Mouse (Mus musculus): ENCODE results near the gene Igfbp1. TPM values are rescaled to one million over a fixed set of nuclear protein-coding genes. Genes with fewer than 3 reads are reported as not detected.

The Igfbp1 gene
- polyA plus RNA-seq, 1 experiment from 2014 or later: 1.5 TPM

- H3K4me1 ChIP-seq (replicated peaks): peaks cover 8% of the 10 kb centered on the region; the same call in 1 of the 2 replicates
- H3K27ac ChIP-seq: no peak overlapping the region
- 79% methylated on average over 4 of the region's 4 CpGs for WGBS
- no peaks in the 10 kb centered on the region for H3K9me3 ChIP-seq
- no peak overlapping the region for H3K9ac ChIP-seq (replicated peaks)
- H3K36me3 ChIP-seq: no peaks in the 10 kb centered on the region
- no peaks in the 10 kb centered on the region for H3K27me3 ChIP-seq
- H3K4me3 ChIP-seq (replicated peaks): no peak overlapping the region
- no peak for ATAC-seq (ENCODE audit: insufficient number of reproducible peaks, insufficient read depth, low FRiP score, low TSS enrichment, low read depth)
- H3K4me2 ChIP-seq: no peak overlapping the region
These were observed 33.2 kb upstream of the Igfbp1 start for GRCm38 (mm10) chr11:7164416-7164815.

- Histone ChIP-seq H3K27me3 (no peaks in the 10 kb centered on the region), H3K36me3 (no peaks in the 10 kb centered on the region), H3K9me3 (no peaks in the 10 kb centered on the region), H3K4me2 (no peak overlapping the region), H3K4me3 (replicated peaks) (no peak overlapping the region), H3K4me1 (replicated peaks) (no peaks in the 10 kb centered on the region), H3K27ac (no peak overlapping the region), H3K9ac (replicated peaks) (no peak overlapping the region)
- 94% methylated on average over 1 of the region's 1 CpGs for WGBS
- ATAC-seq (ENCODE audit: insufficient number of reproducible peaks, insufficient read depth, low FRiP score, low TSS enrichment, low read depth): no peak
These were observed 27.9 kb upstream of the Igfbp1 start for GRCm38 (mm10) chr11:7169645-7170044.

- no peak overlapping the region for H3K4me2 ChIP-seq
- no peak for ATAC-seq (ENCODE audit: insufficient number of reproducible peaks, insufficient read depth, low FRiP score, low TSS enrichment, low read depth)
- H3K27me3 ChIP-seq: no peaks in the 10 kb centered on the region
- no peaks in the 10 kb centered on the region for H3K36me3 ChIP-seq
- no peaks in the 10 kb centered on the region for H3K4me1 ChIP-seq (replicated peaks)
- no peak overlapping the region for H3K27ac ChIP-seq
- H3K9me3 ChIP-seq: no peaks in the 10 kb centered on the region
- 80% methylated on average over 6 of the region's 6 CpGs for WGBS
- H3K4me3 ChIP-seq (replicated peaks): no peak overlapping the region
- no peak overlapping the region for H3K9ac ChIP-seq (replicated peaks)
These were observed 23.9 kb upstream of the Igfbp1 start for GRCm38 (mm10) chr11:7173664-7174063.

- H3K27ac ChIP-seq: no peak overlapping the region
- no peak for ATAC-seq (ENCODE audit: insufficient number of reproducible peaks, insufficient read depth, low FRiP score, low TSS enrichment, low read depth)
- no peak overlapping the region for H3K4me2 ChIP-seq
- H3K4me3 ChIP-seq (replicated peaks): no peak overlapping the region
- H3K4me1 ChIP-seq (replicated peaks): no peaks in the 10 kb centered on the region
- 76% methylated on average over 4 of the region's 4 CpGs for WGBS
- no peaks in the 10 kb centered on the region for H3K36me3 ChIP-seq
- no peak overlapping the region for H3K9ac ChIP-seq (replicated peaks)
- H3K9me3 ChIP-seq: no peaks in the 10 kb centered on the region
- H3K27me3 ChIP-seq: no peaks in the 10 kb centered on the region
These were observed 18.9 kb upstream of the Igfbp1 start for GRCm38 (mm10) chr11:7178724-7179123.

GRCm38 (mm10) chr11:7179276-7179675 is 18.3 kb upstream of the Igfbp1 start:
- H3K27me3 ChIP-seq: no peaks in the 10 kb centered on the region
- 80% methylated on average over 2 of the region's 2 CpGs for WGBS
- no peak overlapping the region for H3K4me3 ChIP-seq (replicated peaks)
- no peak overlapping the region for H3K27ac ChIP-seq
- no peaks in the 10 kb centered on the region for H3K9me3 ChIP-seq
- no peak overlapping the region for H3K9ac ChIP-seq (replicated peaks)
- no peaks in the 10 kb centered on the region for H3K36me3 ChIP-seq
- ATAC-seq (ENCODE audit: insufficient number of reproducible peaks, insufficient read depth, low FRiP score, low TSS enrichment, low read depth): no peak
- no peak overlapping the region for H3K4me2 ChIP-seq
- H3K4me1 ChIP-seq (replicated peaks): no peaks in the 10 kb centered on the region

GRCm38 (mm10) chr11:7182409-7183042 is 15.1 kb upstream of the Igfbp1 start:
- Histone ChIP-seq H3K4me2 (no peak overlapping the region), H3K27me3 (no peaks in the 10 kb centered on the region), H3K27ac (no peak overlapping the region), H3K9ac (replicated peaks) (no peak overlapping the region), H3K4me3 (replicated peaks) (no peak overlapping the region), H3K36me3 (no peaks in the 10 kb centered on the region), H3K9me3 (no peaks in the 10 kb centered on the region), H3K4me1 (replicated peaks) (no peaks in the 10 kb centered on the region)
- ATAC-seq (ENCODE audit: insufficient number of reproducible peaks, insufficient read depth, low FRiP score, low TSS enrichment, low read depth): no peak
- 63% methylated on average over 8 of the region's 8 CpGs for WGBS

- WGBS: 33% methylated on average over 1 of the region's 1 CpGs
- H3K4me3 ChIP-seq (replicated peaks): no peak overlapping the region
- ATAC-seq (ENCODE audit: insufficient number of reproducible peaks, insufficient read depth, low FRiP score, low TSS enrichment, low read depth): no peak
- H3K9me3 ChIP-seq: no peaks in the 10 kb centered on the region
- no peak overlapping the region for H3K9ac ChIP-seq (replicated peaks)
- no peaks in the 10 kb centered on the region for H3K4me1 ChIP-seq (replicated peaks)
- H3K36me3 ChIP-seq: no peaks in the 10 kb centered on the region
- no peak overlapping the region for H3K27ac ChIP-seq
- H3K27me3 ChIP-seq: no peaks in the 10 kb centered on the region
- H3K4me2 ChIP-seq: no peak overlapping the region
These were observed 13.2 kb upstream of the Igfbp1 start for GRCm38 (mm10) chr11:7184420-7184819.

GRCm38 (mm10) chr11:7187472-7187871 is 10.1 kb upstream of the Igfbp1 start:
- H3K9ac ChIP-seq (replicated peaks): no peak overlapping the region
- peaks cover 3% of the 10 kb centered on the region; the same call in 1 of the 2 replicates for H3K4me1 ChIP-seq (replicated peaks)
- H3K9me3 ChIP-seq: no peaks in the 10 kb centered on the region
- H3K4me2 ChIP-seq: no peak overlapping the region
- H3K27ac ChIP-seq: no peak overlapping the region
- no peak overlapping the region for H3K4me3 ChIP-seq (replicated peaks)
- no peaks in the 10 kb centered on the region for H3K36me3 ChIP-seq
- 35% methylated on average over 8 of the region's 8 CpGs for WGBS
- ATAC-seq (ENCODE audit: insufficient number of reproducible peaks, insufficient read depth, low FRiP score, low TSS enrichment, low read depth): no peak
- no peaks in the 10 kb centered on the region for H3K27me3 ChIP-seq

GRCm38 (mm10) chr11:7188469-7188868 is 9.1 kb upstream of the Igfbp1 start, which contains the start of gene Gm11985:
TSS of gene Gm11985 (minus strand) at chr11:7188569.
- H3K36me3 ChIP-seq: no peaks in the 10 kb centered on the region
- H3K27ac ChIP-seq: no peak within 1 kb of the TSS
- no peak within 1 kb of the TSS for H3K4me2 ChIP-seq
- no peak for ATAC-seq (ENCODE audit: insufficient number of reproducible peaks, insufficient read depth, low FRiP score, low TSS enrichment, low read depth)
- WGBS: 86% methylated on average over 13 of the region's 13 CpGs
- H3K9ac ChIP-seq (replicated peaks): no peak within 1 kb of the TSS
- H3K4me1 ChIP-seq (replicated peaks): peaks cover 3% of the 10 kb centered on the region; the same call in 1 of the 2 replicates
- no peak within 1 kb of the TSS for H3K4me3 ChIP-seq (replicated peaks)
- no peaks in the 10 kb centered on the region for H3K27me3 ChIP-seq
- no peaks in the 10 kb centered on the region for H3K9me3 ChIP-seq

- Histone ChIP-seq H3K4me1 (replicated peaks) (peaks cover 3% of the 10 kb centered on the region; the same call in 1 of the 2 replicates), H3K4me2 (no peak overlapping the region)
- WGBS: 43% methylated on average over 6 of the region's 6 CpGs
These were observed 4.9 kb upstream of the Igfbp1 start for GRCm38 (mm10) chr11:7192710-7193109.

GRCm38 (mm10) chr11:7193134-7193533 is 4.4 kb upstream of the Igfbp1 start:
- Histone ChIP-seq H3K9me3 (no peaks in the 10 kb centered on the region), H3K27ac (no peak overlapping the region), H3K36me3 (no peaks in the 10 kb centered on the region), H3K9ac (replicated peaks) (no peak overlapping the region), H3K4me3 (replicated peaks) (no peak overlapping the region), H3K4me2 (no peak overlapping the region), H3K4me1 (replicated peaks) (peaks cover 3% of the 10 kb centered on the region; the same call in 1 of the 2 replicates), H3K27me3 (no peaks in the 10 kb centered on the region)
- ATAC-seq (ENCODE audit: insufficient number of reproducible peaks, insufficient read depth, low FRiP score, low TSS enrichment, low read depth): no peak
- WGBS: 58% methylated on average over 9 of the region's 9 CpGs

More at GRCm38 (mm10) chr11:7192710-7193109, 4.9 kb upstream of the Igfbp1 start:
- no peak overlapping the region for H3K4me3 ChIP-seq (replicated peaks)
- H3K27me3 ChIP-seq: no peaks in the 10 kb centered on the region
- no peaks in the 10 kb centered on the region for H3K36me3 ChIP-seq
- ATAC-seq (ENCODE audit: insufficient number of reproducible peaks, insufficient read depth, low FRiP score, low TSS enrichment, low read depth): no peak
- H3K9ac ChIP-seq (replicated peaks): no peak overlapping the region
- no peak overlapping the region for H3K27ac ChIP-seq
- H3K9me3 ChIP-seq: no peaks in the 10 kb centered on the region
